In genomic region chr5:103916595-103917356, GRCm38 (mm10) we compare ENCODE assay signal across 16 mouse cellular contexts. TPM values are rescaled to one million over a fixed set of nuclear protein-coding genes. Genes with fewer than 3 reads are reported as not detected.
DNase-seq lines count a peak whose midpoint lies in the region; ATAC-seq lines count a peak whose summit lies in the region.
"Had no signal": no experiment of that assay in that cellular context is flagged by ENCODE, and none has a peak within 500 bp of the region (broad histone marks: within the 10 kb centered on the region; RNA-seq: fewer than 3 reads in every experiment).

No protein-coding gene starts in this region.

- no peaks in the 10 kb centered on the region for H3K9me3 ChIP-seq in kidney, embryonic 14.5 days (ENCODE audit: control insufficient read depth, low read length)
- no peaks in the 10 kb centered on the region for H3K9me3 ChIP-seq in embryonic facial prominence, embryonic 10.5 days
- no peaks in the 10 kb centered on the region for H3K9me3 ChIP-seq in limb, embryonic 12.5 days
- H3K9me3 ChIP-seq: embryonic facial prominence, embryonic 12.5 days; hindbrain, embryonic 13.5 days; neural tube, embryonic 12.5 days had no signal

- no peaks in the 10 kb centered on the region for H3K4me1 ChIP-seq in kidney, embryonic 14.5 days (ENCODE audit: control insufficient read depth, insufficient read depth, low read length)
- H3K4me1 ChIP-seq in embryonic facial prominence, embryonic 10.5 days, result peaks cover 5% of the 10 kb centered on the region
- H3K4me1 ChIP-seq in limb, embryonic 12.5 days (replicated peaks), result peaks cover 11% of the 10 kb centered on the region; the same call in 1 of the 2 replicates
- H3K4me1 ChIP-seq: embryonic facial prominence, embryonic 12.5 days; neural tube, embryonic 12.5 days had no signal

- ATAC-seq in kidney, embryonic 14.5 days (ENCODE audit: low FRiP score, low TSS enrichment), result 0 out of 2 replicates have a peak, but pooled peaks have one; percentile 49
- ATAC-seq in limb, embryonic 12.5 days (ENCODE audit: insufficient number of reproducible peaks, insufficient read depth, low FRiP score, low TSS enrichment, low read depth), result 0 out of 2 replicates have a peak, but pooled peaks have one; percentile 47
- ATAC-seq in megakaryocyte-erythroid progenitor cell, adult 5-6 weeks (replicated peaks; ENCODE audit: low FRiP score, low TSS enrichment, poor library complexity, severe bottlenecking), result no peak
- ATAC-seq in inflammation-experienced regulatory T-cells, adult 6 months, result no peak

- no peaks in the 10 kb centered on the region for H3K36me3 ChIP-seq in kidney, embryonic 14.5 days (ENCODE audit: control insufficient read depth, insufficient read depth, low read length)
- no peaks in the 10 kb centered on the region for H3K36me3 ChIP-seq in embryonic facial prominence, embryonic 10.5 days (replicated peaks)
- no peaks in the 10 kb centered on the region for H3K36me3 ChIP-seq in limb, embryonic 12.5 days
- H3K36me3 ChIP-seq: embryonic facial prominence, embryonic 12.5 days; hindbrain, embryonic 13.5 days; neural tube, embryonic 12.5 days had no signal

- no peaks in the 10 kb centered on the region for H3K27me3 ChIP-seq in kidney, embryonic 14.5 days (ENCODE audit: control insufficient read depth, insufficient read depth, low read length)
- H3K27me3 ChIP-seq in embryonic facial prominence, embryonic 10.5 days (replicated peaks; ENCODE audit: low read depth, poor library complexity, severe bottlenecking), result no peaks in the 10 kb centered on the region; the same call in none of the 2 replicates
- no peaks in the 10 kb centered on the region for H3K27me3 ChIP-seq in limb, embryonic 12.5 days
- H3K27me3 ChIP-seq: embryonic facial prominence, embryonic 12.5 days; neural tube, embryonic 12.5 days had no signal

- no peak overlapping the region for H3K9ac ChIP-seq in kidney, embryonic 14.5 days (ENCODE audit: low read depth, low read length)
- no peak overlapping the region for H3K9ac ChIP-seq in limb, embryonic 12.5 days (replicated peaks)
- H3K9ac ChIP-seq: embryonic facial prominence, embryonic 12.5 days; hindbrain, embryonic 13.5 days; neural tube, embryonic 12.5 days had no signal

- DNase-seq in kidney, postnatal 25 days, result no peak
- DNase-seq in CD4-positive helper T cell, adult 2 months (ENCODE audit: low read depth, low spot score), result peak; percentile 32
- peak; percentile 30 for DNase-seq in embryonic facial prominence, embryonic 10.5 days (ENCODE audit: low spot score)
- DNase-seq: cerebellum, postnatal 36 days; gastrocnemius, adult 2 months; kidney, adult 2 months; thymus, postnatal 25 days had no signal

- 66% methylated on average over 12 of the region's 12 CpGs for WGBS in kidney, embryonic 14.5 days
- 62% methylated on average over 12 of the region's 12 CpGs for WGBS in embryonic facial prominence, embryonic 10.5 days
- 47% methylated on average over 12 of the region's 12 CpGs for WGBS in limb, embryonic 12.5 days

- no peak overlapping the region for H3K4me3 ChIP-seq in kidney, embryonic 14.5 days (ENCODE audit: low read length)
- no peak overlapping the region for H3K4me3 ChIP-seq in embryonic facial prominence, embryonic 10.5 days
- no peak overlapping the region for H3K4me3 ChIP-seq in limb, embryonic 12.5 days (replicated peaks)
- H3K4me3 ChIP-seq: embryonic facial prominence, embryonic 12.5 days; gastrocnemius, adult 2 months; hindbrain, embryonic 13.5 days; layer of hippocampus, adult 2 months; neural tube, embryonic 12.5 days had no signal

- H3K4me2 ChIP-seq in kidney, embryonic 14.5 days (replicated peaks; ENCODE audit: low read depth, low read length), result no peak overlapping the region
- H3K4me2 ChIP-seq in limb, embryonic 12.5 days, result no peak overlapping the region
- H3K4me2 ChIP-seq: embryonic facial prominence, embryonic 12.5 days; hindbrain, embryonic 13.5 days; neural tube, embryonic 12.5 days had no signal

- H3K27ac ChIP-seq in kidney, embryonic 14.5 days (ENCODE audit: low read depth, low read length), result no peak overlapping the region
- no peak overlapping the region for H3K27ac ChIP-seq in embryonic facial prominence, embryonic 10.5 days (replicated peaks)
- H3K27ac ChIP-seq in limb, embryonic 12.5 days, result no peak overlapping the region
- H3K27ac ChIP-seq: embryonic facial prominence, embryonic 12.5 days; gastrocnemius, adult 2 months; hindbrain, embryonic 13.5 days; layer of hippocampus, adult 2 months; macrophage; neural tube, embryonic 12.5 days had no signal

RNA-seq across cellular contexts. Expression of gene Klhl8, which starts 5.7 kb away (rescaled TPM):
- polyA plus RNA-seq in kidney, embryonic 14.5 days (2014; fragmentation: Nextera tagmentation; extraction: Ambion mirVana), result 6.8 and 13.3 TPM in 2 replicates
- polyA plus RNA-seq in embryonic facial prominence, embryonic 10.5 days (2016; fragmentation: Nextera tagmentation; extraction: Ambion mirVana), result 11.9 and 12.1 TPM in 2 replicates
- 13.2 and 13.8 TPM in 2 replicates for polyA plus RNA-seq in limb, embryonic 12.5 days (2016; fragmentation: Nextera tagmentation; extraction: Ambion mirVana)
- 2.1 and 2.2 TPM in 2 replicates for total RNA-seq in megakaryocyte-erythroid progenitor cell, adult 5-6 weeks (2014; fragmentation: Nextera tagmentation)
- total RNA-seq in megakaryocyte-erythroid progenitor cell, adult 5-6 weeks (2017), result 3.6 and 8.5 TPM in 2 replicates
- under 1 TPM; 0.19 to 0.75 (median 0.49) TPM for polyA plus RNA-seq in inflammation-experienced regulatory T-cells, adult 6 months (2017; shearing (Covaris generic))

Comparison
In these comparisons a context has a peak if more than half of its experiments do, and no peak if none do; other contexts are left out.
1. ATAC-seq: peak in kidney, embryonic 14.5 days (single experiment) and limb, embryonic 12.5 days (single experiment); none in megakaryocyte-erythroid progenitor cell, adult 5-6 weeks (single experiment) and inflammation-experienced regulatory T-cells, adult 6 months (single experiment).
2. DNase-seq: peak in CD4-positive helper T cell, adult 2 months (single experiment) and embryonic facial prominence, embryonic 10.5 days (single experiment); none in kidney, postnatal 25 days (0 of 2).